Mouse (Mus musculus): ENCODE measurements at regions not wholly inside any gene's neighbourhood (a gene's known extent, or its start where the extent isn't known, plus 50 kb on each side); places are given as distances from the start of the nearest gene placed in this dataset.

DNA sequence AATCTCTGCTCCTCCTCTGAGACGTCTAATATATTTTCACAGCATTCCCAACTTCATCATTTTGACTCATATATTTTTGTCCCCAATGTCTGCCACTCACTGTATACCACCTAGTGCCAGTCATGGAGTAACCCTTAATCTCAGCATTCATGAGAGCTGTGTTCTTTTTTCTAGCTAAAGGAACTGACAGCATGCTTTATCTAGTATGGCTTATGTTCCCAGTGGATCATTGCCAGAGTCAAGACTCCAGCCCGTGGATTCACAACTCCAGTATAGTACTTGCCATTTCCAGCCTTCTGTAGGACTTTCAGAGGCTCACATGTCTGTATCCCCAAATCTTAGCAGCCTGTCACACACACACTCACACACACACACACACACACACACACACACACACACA, 316.5 kb downstream of the Cmpk2 start:
- DNase-seq (ENCODE audit: low read depth, low spot score) = no peak

GRCm38 (mm10) chr12:26784426-26784825, 315.4 kb downstream of the Cmpk2 start:
- DNase-seq (ENCODE audit: low read depth, low spot score) = no peak

- DNase-seq (ENCODE audit: low read depth, low spot score) = no peak
Measured at GRCm38 (mm10) chr12:26783800-26784199, 314.8 kb downstream of the Cmpk2 start.

GRCm38 (mm10) chr12:26781537-26781936, 312.5 kb downstream of the Cmpk2 start:
- DNase-seq (ENCODE audit: low read depth, low spot score) = no peak

DNA sequence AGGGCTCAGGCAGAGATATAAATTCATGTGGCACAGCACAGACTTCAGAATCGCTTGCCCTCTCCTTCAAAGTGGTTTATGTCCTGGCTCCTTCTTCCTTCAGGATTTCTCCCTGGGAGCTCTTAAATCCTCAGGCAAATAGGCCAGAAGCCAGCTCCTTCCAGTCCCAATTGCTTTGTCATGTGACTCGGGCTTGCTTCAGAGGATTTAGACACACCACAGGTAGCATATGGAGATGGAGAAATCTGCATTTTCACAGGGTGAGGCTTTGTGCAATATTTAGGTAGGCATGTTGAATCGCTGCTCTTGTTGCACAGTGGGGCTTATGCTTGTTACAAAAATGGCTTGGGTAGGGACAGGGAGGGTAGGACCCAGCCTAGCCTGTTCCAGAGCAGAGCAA, 309.8 kb downstream of the Cmpk2 start:
- peak; percentile 4 for DNase-seq (ENCODE audit: low read depth, low spot score)

DNA sequence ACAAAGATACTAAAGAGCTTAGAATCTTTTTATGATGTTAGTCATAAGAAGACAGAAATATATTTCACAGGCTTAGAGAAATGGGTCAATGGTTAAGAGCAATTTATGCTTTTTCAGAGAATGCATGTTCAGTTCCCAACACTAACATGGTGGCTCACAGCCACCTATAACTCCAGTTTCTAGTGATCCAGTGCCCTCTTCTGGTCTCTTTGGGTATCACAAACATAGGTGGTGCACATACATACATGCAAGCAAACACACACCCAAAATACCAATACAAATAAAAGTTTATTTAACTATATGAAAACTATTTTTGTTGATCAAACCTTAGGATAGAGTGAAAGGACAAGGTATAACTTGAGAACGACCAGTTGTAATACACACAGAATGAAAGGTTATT, 308.0 kb downstream of the Cmpk2 start:
- peak; percentile 51 for DNase-seq (ENCODE audit: low read depth, low spot score)

- no peak for DNase-seq (ENCODE audit: low read depth, low spot score)
Measured at GRCm38 (mm10) chr12:26774016-26774415, 305.0 kb downstream of the Cmpk2 start.

GRCm38 (mm10) chr12:26770753-26771583, 302.0 kb downstream of the Cmpk2 start:
- DNase-seq (ENCODE audit: low read depth, low spot score) = no peak

DNA sequence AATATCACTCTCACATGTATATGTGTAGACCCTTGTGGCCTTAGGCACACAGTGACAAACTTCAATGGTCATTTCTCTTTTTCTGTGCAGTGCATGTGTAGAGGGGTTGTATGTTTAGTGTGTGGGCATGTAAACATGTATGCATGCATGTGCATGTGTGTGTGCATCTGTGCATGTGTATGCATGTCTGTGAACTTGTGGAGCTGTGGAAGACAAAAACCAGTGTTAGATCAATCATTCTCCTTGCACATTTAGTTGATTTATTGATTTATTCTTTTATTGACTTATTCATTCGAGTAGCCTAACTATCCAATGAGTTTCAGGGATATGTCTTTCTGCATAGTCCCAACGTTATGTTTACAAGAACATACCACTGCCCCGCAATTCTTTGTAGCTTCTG, 298.5 kb downstream of the Cmpk2 start:
- no peak for DNase-seq (ENCODE audit: low read depth, low spot score)

GRCm38 (mm10) chr12:26758657-26759325, 289.8 kb downstream of the Cmpk2 start:
- DNase-seq (ENCODE audit: low read depth, low spot score) = no peak

DNA sequence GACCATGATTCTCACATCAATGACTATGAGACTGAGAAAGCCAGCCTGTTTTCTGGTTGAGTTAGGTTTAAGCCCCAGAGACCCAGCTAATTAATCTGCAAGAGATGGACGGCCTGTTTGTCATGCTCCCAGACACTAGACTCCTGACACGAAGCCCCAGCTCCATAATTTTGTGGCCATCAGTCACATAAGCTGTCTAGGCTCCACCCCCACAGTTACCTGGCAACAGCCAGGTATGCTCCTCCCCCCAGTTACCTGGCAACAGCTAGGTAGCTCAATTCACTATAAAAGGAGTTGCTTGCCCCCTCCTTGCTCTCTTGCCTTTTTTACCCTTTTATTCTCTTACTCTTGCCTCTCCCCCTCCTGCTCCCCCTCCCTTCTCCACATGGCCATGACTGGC, 287.3 kb downstream of the Cmpk2 start:
- peak; percentile 21 for DNase-seq (ENCODE audit: low read depth, low spot score)

GRCm38 (mm10) chr12:26754611-26755010, 285.6 kb downstream of the Cmpk2 start:
- DNase-seq (ENCODE audit: low read depth, low spot score) = no peak

DNA sequence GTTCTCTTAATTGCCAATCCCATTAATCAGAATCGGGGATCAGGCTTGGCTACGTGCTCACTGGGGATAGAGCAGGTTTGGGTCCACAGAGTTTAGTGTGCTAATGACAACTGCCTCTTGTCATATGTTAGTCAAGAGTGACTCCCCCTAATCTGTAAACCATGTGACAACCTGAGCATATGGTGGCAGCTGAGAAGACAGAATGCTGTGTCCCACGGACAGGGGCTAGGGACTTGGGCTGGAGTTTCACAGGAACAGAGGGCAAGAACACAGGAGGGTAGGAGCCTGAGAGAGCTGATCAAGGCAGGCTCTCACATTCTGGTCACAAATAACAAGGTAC, 265.5 kb downstream of the Cmpk2 start:
- DNase-seq (ENCODE audit: low read depth, low spot score) = no peak

- DNase-seq (ENCODE audit: low read depth, low spot score) = no peak
Measured at GRCm38 (mm10) chr12:26733822-26734557, 265.0 kb downstream of the Cmpk2 start.

DNA sequence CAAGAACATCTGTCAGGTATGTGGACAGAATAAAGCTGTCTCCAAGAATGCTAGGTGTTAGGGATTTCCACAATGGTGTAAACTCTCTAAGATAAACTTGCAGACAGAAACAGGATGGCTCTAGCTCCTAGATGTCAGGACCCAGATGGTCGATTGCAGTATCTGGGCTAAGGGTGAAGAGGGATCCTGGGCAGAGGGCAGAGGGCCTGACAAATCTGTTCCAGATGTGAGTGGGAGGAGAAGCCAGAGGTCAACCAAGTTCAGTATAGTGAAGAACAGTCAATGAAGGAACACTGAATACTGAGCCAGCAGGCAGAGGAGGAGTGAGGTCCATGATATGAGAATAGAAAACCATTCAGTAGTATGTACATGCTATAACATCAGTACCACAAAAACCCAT, 254.4 kb downstream of the Cmpk2 start:
- no peak for DNase-seq (ENCODE audit: low read depth, low spot score)

GRCm38 (mm10) chr12:26698838-26699237, 229.8 kb downstream of the Cmpk2 start:
- no peak for DNase-seq (ENCODE audit: low read depth, low spot score)

- no peak for DNase-seq (ENCODE audit: low read depth, low spot score)
Measured at GRCm38 (mm10) chr12:26688048-26688447, 219.0 kb downstream of the Cmpk2 start.

DNA sequence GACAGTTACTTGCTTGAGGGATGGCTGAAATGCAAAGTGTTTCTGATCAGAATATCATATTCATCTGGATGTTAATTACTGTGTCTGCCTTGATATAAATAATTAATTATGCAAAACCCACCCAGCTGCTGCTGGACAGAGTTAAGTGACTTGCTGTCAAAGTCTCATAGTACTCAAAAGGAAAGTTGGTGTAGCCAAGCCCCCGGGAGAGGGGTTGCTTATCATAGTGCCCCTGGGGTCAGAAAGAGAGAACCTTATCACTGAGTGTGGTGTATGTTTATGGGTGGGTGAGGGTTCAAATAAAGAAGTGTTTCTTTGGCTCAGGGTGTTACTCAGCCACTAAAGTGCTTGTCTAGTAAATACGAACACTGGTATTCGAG, 211.6 kb downstream of the Cmpk2 start:
- DNase-seq (ENCODE audit: low read depth, low spot score) = no peak

DNA sequence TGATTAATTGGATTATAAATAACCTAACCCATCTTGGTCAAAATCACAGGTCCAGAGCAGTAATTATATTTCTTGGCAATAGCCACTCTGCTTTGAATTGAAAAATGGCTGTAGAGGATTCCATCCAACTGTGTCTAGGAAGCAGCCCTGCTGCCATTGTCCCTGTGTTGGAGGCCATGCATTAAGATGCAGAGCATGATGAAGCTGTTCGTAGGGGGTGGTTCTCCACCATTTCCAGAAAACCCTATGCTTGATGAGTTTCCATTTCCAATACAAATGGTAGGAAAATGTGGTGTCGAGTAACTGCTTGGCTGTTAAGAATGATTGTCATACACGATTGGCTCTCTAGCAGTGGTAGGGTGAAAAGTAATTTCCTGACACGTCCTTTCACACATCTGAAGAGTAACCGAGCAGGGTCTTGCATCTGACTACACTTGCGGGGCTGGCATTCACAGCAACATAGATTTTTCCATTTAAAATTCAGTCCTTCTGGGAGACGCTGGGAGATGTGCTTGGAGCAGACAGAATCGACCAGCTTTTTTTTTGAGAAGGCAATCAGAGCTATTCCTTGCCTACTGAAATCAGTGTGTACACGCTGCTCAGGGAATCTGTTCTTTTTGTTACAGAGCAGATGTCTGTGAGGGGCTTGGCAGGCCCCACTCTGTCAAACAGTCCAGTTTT, 211.0 kb downstream of the Cmpk2 start:
- no peak for DNase-seq (ENCODE audit: low read depth, low spot score)

DNA sequence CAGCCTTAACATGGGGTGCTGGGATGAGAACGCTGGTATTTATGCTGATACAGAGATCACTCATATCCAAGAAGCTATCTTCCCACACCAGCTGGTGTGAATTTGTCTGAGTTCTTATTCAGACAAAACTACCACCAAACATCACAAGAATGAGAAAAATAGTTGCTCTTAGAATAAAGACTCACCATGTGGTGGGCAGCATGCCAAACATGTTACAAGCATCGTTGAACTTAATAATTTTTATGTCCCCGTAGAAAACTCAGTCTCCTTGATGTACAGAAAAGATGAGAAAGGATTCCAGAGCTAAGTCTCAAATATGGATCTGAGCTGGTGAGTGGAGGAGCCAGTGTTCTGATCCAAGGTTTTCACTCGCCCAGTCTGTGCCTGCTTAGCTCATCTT, 196.5 kb downstream of the Cmpk2 start:
- no peak for DNase-seq (ENCODE audit: low read depth, low spot score)

DNA sequence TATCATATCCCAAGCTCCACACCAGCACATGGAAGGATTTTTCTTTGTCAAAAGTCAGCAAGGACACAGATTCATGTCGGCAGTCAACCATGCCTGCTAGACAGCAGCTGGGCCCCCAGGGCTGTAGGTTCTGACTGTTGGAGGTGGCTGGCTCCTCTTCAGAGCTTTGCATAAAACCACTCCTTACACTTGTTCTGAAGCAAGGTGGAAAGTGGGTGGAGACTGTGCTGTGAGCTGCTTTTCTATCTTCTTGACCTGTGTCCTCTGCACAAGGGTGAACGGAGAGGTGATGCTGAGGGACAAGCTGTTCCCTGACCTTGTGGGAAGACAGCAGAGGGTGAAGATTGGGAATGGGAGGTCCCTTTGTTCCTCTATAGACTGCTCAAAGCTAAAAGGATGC, 185.2 kb downstream of the Cmpk2 start:
- peak; percentile 46 for DNase-seq (ENCODE audit: low read depth, low spot score)

GRCm38 (mm10) chr12:26653781-26654180, 184.8 kb downstream of the Cmpk2 start:
- DNase-seq (ENCODE audit: low read depth, low spot score) = no peak

Data from R1 (cell line).